ENCODE assay signal across 24 mouse cellular contexts in the genomic region with DNA sequence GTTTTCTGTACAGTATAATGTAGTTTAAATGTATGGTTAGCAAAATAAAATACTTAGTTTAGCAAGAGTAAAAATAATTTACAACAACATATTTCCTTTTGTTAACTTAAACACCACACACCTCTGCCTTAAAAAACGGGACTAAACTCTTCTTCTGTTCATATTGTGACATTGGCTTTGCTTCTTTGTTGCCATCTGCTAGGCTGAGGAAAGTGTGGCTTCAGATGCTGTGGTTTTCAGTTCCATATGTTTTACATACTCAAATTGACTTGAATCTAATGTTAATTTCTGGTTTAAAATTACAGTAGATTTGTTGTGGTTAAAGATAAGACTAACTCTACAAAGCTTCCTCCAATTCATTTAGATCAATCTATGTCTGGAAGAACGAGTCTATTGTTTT.
DNase-seq lines count a peak whose midpoint lies in the region; ATAC-seq lines count a peak whose summit lies in the region.
"Had no signal": no experiment of that assay in that cellular context is flagged by ENCODE, and none has a peak within 500 bp of the region (broad histone marks: within the 10 kb centered on the region; RNA-seq: fewer than 3 reads in every experiment).

No protein-coding gene starts in this region.

- no peaks in the 10 kb centered on the region for H3K27me3 ChIP-seq in forebrain, embryonic 14.5 days (replicated peaks; ENCODE audit: control insufficient read depth, insufficient read depth, low read length)
- no peaks in the 10 kb centered on the region for H3K27me3 ChIP-seq in forebrain, embryonic 15.5 days
- H3K27me3 ChIP-seq: embryonic facial prominence, embryonic 12.5 days; Patski had no signal

- H3K4me2 ChIP-seq in forebrain, embryonic 14.5 days (ENCODE audit: low read length), result no peak overlapping the region
- H3K4me2 ChIP-seq in forebrain, embryonic 15.5 days (replicated peaks), result no peak overlapping the region
- H3K4me2 ChIP-seq: embryonic facial prominence, embryonic 12.5 days; forebrain, embryonic 12.5 days had no signal

- H3K36me3 ChIP-seq in forebrain, embryonic 14.5 days (ENCODE audit: control insufficient read depth, insufficient read depth, low read length), result no peaks in the 10 kb centered on the region
- no peaks in the 10 kb centered on the region for H3K36me3 ChIP-seq in forebrain, embryonic 15.5 days
- H3K36me3 ChIP-seq: embryonic facial prominence, embryonic 10.5 days; embryonic facial prominence, embryonic 12.5 days; forebrain, embryonic 10.5 days; forebrain, embryonic 12.5 days had no signal

- peak; percentile 41 for DNase-seq in forebrain, embryonic 14.5 days (ENCODE audit: low spot score)
- DNase-seq in layer of hippocampus, adult 9-10 months (ENCODE audit: low spot score), result peak; percentile 25
- no peak for DNase-seq in layer of hippocampus, postnatal 25 days (ENCODE audit: extremely low spot score in 1 of 2, low spot score in 1 of 2)
- DNase-seq in 416B (ENCODE audit: low read depth), result peak; percentile 14
- DNase-seq in brain, adult 2 months (ENCODE audit: low read depth, low spot score), result peak; percentile 46
- no peak for DNase-seq in left cerebral cortex, adult 18-20 months (ENCODE audit: low spot score in 2 of 2)
- DNase-seq in urinary bladder, postnatal 4 days (ENCODE audit: low spot score in 2 of 2), result no peak
- DNase-seq: adrenal gland, adult 8-10 months; adrenal gland, postnatal 14 days; adrenal gland, postnatal 36 days; cerebellum, adult 11-12 months; cerebellum, adult 2 months; cerebellum, adult 9-10 months; cerebellum, postnatal 10 days; cerebellum, postnatal 25 days had no signal

- WGBS in forebrain, embryonic 14.5 days, result 71% methylated on average over 2 of the region's 2 CpGs
- 57% methylated on average over 2 of the region's 2 CpGs for WGBS in forebrain, embryonic 15.5 days

- H3K9ac ChIP-seq in forebrain, embryonic 14.5 days (ENCODE audit: low read length), result no peak overlapping the region
- H3K9ac ChIP-seq in forebrain, embryonic 15.5 days (replicated peaks), result no peak overlapping the region
- H3K9ac ChIP-seq: embryonic facial prominence, embryonic 12.5 days; forebrain, embryonic 12.5 days had no signal

- ATAC-seq in forebrain, embryonic 14.5 days, result no peak
- no peak for ATAC-seq in forebrain, embryonic 15.5 days (replicated peaks)
- ATAC-seq: activated CD4-positive, CD25-positive, alpha-beta regulatory T cell, adult 4 months; Patski had no signal

- H3K4me1 ChIP-seq in forebrain, embryonic 14.5 days (ENCODE audit: control insufficient read depth, insufficient read depth, low read length), result peaks cover 13% of the 10 kb centered on the region
- peaks cover 15% of the 10 kb centered on the region for H3K4me1 ChIP-seq in forebrain, embryonic 15.5 days
- H3K4me1 ChIP-seq: embryonic facial prominence, embryonic 12.5 days had no signal

- no peaks in the 10 kb centered on the region for H3K9me3 ChIP-seq in forebrain, embryonic 14.5 days (replicated peaks; ENCODE audit: control insufficient read depth, low read length)
- H3K9me3 ChIP-seq in forebrain, embryonic 15.5 days, result no peaks in the 10 kb centered on the region
- H3K9me3 ChIP-seq: embryonic facial prominence, embryonic 10.5 days; embryonic facial prominence, embryonic 12.5 days; forebrain, embryonic 10.5 days; forebrain, embryonic 12.5 days; G1E had no signal

- no peak overlapping the region for H3K27ac ChIP-seq in forebrain, embryonic 14.5 days (ENCODE audit: low read depth, low read length)
- no peak overlapping the region for H3K27ac ChIP-seq in forebrain, embryonic 15.5 days (replicated peaks)
- H3K27ac ChIP-seq: embryonic facial prominence, embryonic 10.5 days; embryonic facial prominence, embryonic 12.5 days; forebrain, embryonic 10.5 days; forebrain, embryonic 12.5 days had no signal

- no peak overlapping the region for H3K4me3 ChIP-seq in forebrain, embryonic 14.5 days (ENCODE audit: low read depth, low read length)
- no peak overlapping the region for H3K4me3 ChIP-seq in forebrain, embryonic 15.5 days
- H3K4me3 ChIP-seq: embryonic facial prominence, embryonic 10.5 days; embryonic facial prominence, embryonic 12.5 days; erythroblast, embryonic 14.5 days; forebrain, embryonic 10.5 days; forebrain, embryonic 12.5 days had no signal

Comparison
In these comparisons a context has a peak if more than half of its experiments do, and no peak if none do; other contexts are left out.
1. DNase-seq: peak in forebrain, embryonic 14.5 days (single experiment), layer of hippocampus, adult 9-10 months (single experiment), 416B (single experiment) and brain, adult 2 months (single experiment); none in layer of hippocampus, postnatal 25 days (0 of 2), left cerebral cortex, adult 18-20 months (0 of 2) and urinary bladder, postnatal 4 days (0 of 2).